Mouse (Mus musculus): Measurements from ENCODE around the gene Enho. TPM values are rescaled to one million over a fixed set of nuclear protein-coding genes. Genes with fewer than 3 reads are reported as not detected.
A peak's percentile ranks its signal among the peaks of the same experiment; 100 is the strongest.
"Not testable (repeated sequence)": the region's sequence is repeated elsewhere in the genome, so short reads cannot be mapped to it uniquely, and the experiment has no call there.

Enho gene
- polyA plus RNA-seq (2015; fragmentation: Nextera tagmentation; extraction: Ambion mirVana): 18.9 and 25.0 TPM in 2 replicates

DNA sequence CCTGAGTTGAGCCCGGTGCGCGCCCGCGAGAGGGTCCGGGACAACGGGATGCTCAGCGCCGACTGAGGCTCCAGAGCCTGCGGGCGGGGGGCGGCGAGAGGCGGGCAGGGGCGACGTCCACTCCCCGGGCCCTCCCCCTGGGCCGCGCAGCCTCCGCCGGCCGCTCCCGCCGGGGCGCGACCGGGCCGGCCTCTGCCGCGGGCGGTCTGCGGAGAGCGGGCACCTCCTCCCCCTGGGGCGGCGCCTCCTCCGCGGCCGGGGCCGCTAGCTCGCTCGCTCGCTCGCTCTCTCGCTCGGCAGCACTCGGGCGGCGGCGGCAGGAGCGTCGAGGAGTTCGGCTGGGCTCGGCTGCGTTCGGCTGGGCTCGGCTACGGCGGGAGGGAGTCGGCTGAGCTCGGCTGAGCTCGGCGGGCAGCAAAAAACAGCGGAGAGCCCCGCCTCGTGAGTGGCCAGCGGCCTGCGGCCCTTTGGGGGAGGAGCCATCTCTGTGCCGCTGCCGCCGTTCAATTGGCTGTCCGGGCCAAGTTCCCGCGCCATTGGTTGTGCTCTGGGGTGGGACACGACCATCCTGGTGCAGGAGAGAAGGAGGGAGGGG lies at the start of gene Enho:
Gene Enho, minus strand, starts transcription at position 412 of the 595 bp plus-strand sequence.
- 7% methylated on average over 52 of the region's 74 CpGs for WGBS
- ATAC-seq: peak; percentile 95
- Histone ChIP-seq H3K9ac (replicated peaks; ENCODE audit: low read depth) (peak within 1 kb of the TSS; percentile 73), H3K27me3 (replicated peaks; ENCODE audit: insufficient read depth, low read length) (no peaks in the 10 kb centered on the region; the same call in 1 of the 2 replicates), H3K9me3 (ENCODE audit: low read length) (no peaks in the 10 kb centered on the region), H3K36me3 (ENCODE audit: insufficient read depth, low read length) (no peaks in the 10 kb centered on the region), H3K4me3 (ENCODE audit: low read depth, low read length) (peak within 1 kb of the TSS; percentile 55), H3K27ac (ENCODE audit: low read length) (peak within 1 kb of the TSS; percentile 64; the same call in 1 of the 2 replicates), H3K4me2 (replicated peaks; ENCODE audit: low read depth, low read length) (peak within 1 kb of the TSS; percentile 90), H3K4me1 (ENCODE audit: insufficient read depth, low read depth, low read length) (no peaks in the 10 kb centered on the region)
- TF ChIP-seq EP300 (IDR thresholded peaks at IDR 0.05) (no peak), CTCF (IDR thresholded peaks at IDR 0.05) (0 out of 2 replicates have a peak, but pooled peaks have one; percentile 1)
- peak; percentile 97 for DNase-seq (ENCODE audit: low spot score)

DNA sequence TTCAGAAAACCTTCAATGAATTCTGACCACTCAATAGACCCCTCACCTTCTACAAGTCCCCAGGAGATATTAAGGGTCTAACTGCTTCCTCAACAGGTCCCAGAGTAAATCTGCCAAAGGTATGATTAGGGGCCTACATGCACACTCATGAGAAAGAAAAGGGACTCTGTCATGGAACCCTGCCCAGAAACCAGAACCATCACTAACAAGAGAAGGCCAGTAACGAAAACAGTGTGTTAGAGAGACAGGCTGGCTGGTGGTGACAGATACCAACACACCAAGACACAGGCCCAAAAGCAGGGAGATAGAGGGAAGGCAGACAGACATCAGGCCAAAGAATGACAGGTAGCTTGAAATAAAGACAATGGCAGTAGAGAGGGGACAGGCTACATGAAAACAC lies 48.4 kb upstream of the Enho start:
- H3K27me3 ChIP-seq (replicated peaks; ENCODE audit: insufficient read depth, low read length); H3K9me3 ChIP-seq (ENCODE audit: low read length); H3K4me3 ChIP-seq (ENCODE audit: low read depth, low read length); ATAC-seq; H3K27ac ChIP-seq (ENCODE audit: low read length); H3K36me3 ChIP-seq (ENCODE audit: insufficient read depth, low read length); H3K4me1 ChIP-seq (ENCODE audit: insufficient read depth, low read depth, low read length); H3K4me2 ChIP-seq (replicated peaks; ENCODE audit: low read depth, low read length); H3K9ac ChIP-seq (replicated peaks; ENCODE audit: low read depth); DNase-seq (ENCODE audit: low spot score): not testable (repeated sequence)
- 42% methylated on average over 1 of the region's 1 CpGs for WGBS

DNA sequence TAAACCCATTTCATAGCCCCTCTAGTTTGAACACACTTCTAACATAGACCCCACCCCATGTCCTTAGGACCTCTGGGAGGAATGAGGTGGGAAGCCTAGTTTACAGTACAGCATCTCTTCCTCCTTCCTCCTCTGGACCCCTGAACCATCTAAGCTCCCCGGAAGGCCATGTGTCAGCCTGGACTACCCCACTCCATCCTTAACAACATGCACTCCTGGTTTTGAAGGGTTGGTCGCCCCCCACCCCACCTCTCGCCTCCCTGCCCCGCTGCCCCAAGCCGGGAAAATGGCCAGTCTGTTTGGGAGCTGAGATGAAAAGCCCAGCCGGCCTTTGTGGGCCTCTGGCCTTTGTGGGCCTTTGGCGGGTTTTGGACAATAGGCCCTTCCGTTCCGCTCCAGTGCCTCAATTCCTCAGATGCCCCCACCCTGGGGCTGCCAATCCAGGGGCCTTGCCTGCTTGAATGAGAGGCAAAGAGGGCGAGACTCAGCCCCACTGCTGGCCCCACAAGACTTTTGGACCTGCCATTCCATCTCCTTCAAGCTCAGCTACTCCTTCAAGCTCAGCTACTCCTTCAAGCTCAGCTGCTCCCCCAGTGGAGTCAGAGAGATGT lies 45.9 kb upstream of the Enho start:
- not testable (repeated sequence) for H3K27me3 ChIP-seq (replicated peaks; ENCODE audit: insufficient read depth, low read length); DNase-seq (ENCODE audit: low spot score)

DNA sequence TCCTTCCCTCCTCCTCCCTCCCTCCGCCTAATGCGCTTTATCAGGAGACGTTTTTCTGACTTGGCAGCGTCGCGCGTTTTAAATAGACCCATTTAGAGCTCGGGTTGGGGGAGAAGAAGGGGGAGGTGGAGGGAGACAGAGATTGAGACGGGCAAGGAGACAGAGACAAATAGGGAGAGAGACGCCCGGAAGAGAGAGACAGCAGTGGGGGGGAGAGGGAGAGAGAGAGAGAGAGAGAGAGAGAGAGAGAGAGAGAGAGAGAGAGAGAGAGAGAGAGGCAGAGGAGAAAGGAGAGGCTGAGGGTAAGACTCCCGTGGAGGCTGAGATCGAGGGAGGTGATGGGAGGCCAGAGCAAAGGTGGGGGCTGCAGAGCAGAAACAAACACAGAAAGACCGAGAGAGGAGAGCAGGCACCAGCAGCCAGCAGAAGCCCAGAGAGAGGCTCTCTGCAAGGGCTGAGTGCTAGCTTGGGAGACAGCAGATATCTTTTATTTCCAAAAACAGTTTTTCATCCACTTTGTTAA lies 44.9 kb upstream of the Enho start:
- not testable (repeated sequence) for H3K4me1 ChIP-seq (ENCODE audit: insufficient read depth, low read depth, low read length); H3K9me3 ChIP-seq (ENCODE audit: low read length); H3K4me2 ChIP-seq (replicated peaks; ENCODE audit: low read depth, low read length); H3K4me3 ChIP-seq (ENCODE audit: low read depth, low read length); H3K36me3 ChIP-seq (ENCODE audit: insufficient read depth, low read length); H3K27me3 ChIP-seq (replicated peaks; ENCODE audit: insufficient read depth, low read length); DNase-seq (ENCODE audit: low spot score); ATAC-seq; H3K27ac ChIP-seq (ENCODE audit: low read length); H3K9ac ChIP-seq (replicated peaks; ENCODE audit: low read depth)
- 8% methylated on average over 6 of the region's 14 CpGs for WGBS

More for the DNA sequence above, 45.9 kb upstream of the Enho start:
- not testable (repeated sequence) for ATAC-seq; H3K4me3 ChIP-seq (ENCODE audit: low read depth, low read length); H3K9me3 ChIP-seq (ENCODE audit: low read length); H3K36me3 ChIP-seq (ENCODE audit: insufficient read depth, low read length); H3K4me1 ChIP-seq (ENCODE audit: insufficient read depth, low read depth, low read length); H3K27ac ChIP-seq (ENCODE audit: low read length); H3K9ac ChIP-seq (replicated peaks; ENCODE audit: low read depth); H3K4me2 ChIP-seq (replicated peaks; ENCODE audit: low read depth, low read length)
- WGBS: 78% methylated on average over 9 of the region's 10 CpGs

DNA sequence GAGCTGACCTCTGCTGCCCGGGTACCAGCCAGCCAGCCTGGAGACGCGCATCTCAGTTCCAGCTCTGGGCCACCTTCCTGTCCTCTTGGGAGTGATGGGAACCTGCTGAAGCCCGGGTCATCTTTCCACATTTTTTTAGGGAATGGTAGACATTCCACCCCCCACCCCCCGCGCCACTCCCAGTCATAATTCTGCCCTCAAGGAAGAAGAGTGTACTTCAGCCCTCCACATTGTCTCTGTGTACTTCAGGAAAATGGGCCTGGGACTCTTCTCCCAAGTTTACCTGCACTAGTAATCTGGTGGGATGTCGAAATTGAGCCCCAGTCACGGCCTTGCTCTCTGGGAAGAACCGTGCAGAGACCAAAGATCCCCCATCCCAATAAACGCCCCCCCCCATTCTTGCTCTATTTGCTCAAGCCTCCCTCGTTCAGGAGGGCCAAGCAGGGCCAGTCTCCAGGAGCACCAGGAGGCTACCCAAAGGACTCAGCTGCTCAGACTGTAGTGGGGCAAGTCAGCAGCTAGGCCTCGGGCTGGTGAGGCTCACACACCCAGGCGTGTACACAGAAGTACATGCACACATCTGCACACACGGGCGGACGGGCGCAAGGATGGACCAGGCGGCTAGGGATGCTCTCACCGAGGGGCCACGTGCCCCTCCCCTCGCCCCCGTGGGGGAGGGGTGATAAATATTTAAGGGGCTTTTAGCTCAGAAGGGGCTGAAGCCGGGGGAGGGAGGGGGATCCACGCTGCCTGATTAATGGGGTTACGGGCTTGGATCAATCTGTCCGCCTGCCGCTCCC lies 44.2 kb upstream of the Enho start:
- H3K27ac ChIP-seq (ENCODE audit: low read length): not testable (repeated sequence)
- 9% methylated on average over 16 of the region's 27 CpGs for WGBS

DNA sequence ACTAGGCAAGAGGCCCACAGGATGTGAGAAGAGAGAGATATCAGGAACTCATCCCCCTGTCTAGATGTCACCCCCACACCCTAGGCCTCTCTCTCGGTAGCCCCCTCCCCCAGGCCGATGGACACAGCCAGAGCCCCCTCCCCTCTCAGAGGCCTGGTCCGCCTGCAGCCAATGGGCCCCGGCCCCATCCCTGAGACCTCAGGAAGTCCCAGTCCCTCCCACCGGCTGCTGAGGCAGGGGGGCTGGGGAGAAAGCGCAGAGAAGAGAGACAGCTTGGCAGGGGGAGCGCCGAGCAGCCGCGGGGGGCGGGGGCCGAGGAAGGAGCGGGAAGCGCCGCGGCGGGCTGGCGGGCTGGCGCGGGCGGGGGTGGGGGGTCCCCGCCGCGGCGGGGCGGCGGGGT lies 43.2 kb upstream of the Enho start:
- not testable (repeated sequence) for H3K4me2 ChIP-seq (replicated peaks; ENCODE audit: low read depth, low read length); DNase-seq (ENCODE audit: low spot score); H3K27me3 ChIP-seq (replicated peaks; ENCODE audit: insufficient read depth, low read length); H3K9me3 ChIP-seq (ENCODE audit: low read length); H3K9ac ChIP-seq (replicated peaks; ENCODE audit: low read depth); H3K27ac ChIP-seq (ENCODE audit: low read length); H3K36me3 ChIP-seq (ENCODE audit: insufficient read depth, low read length); H3K4me1 ChIP-seq (ENCODE audit: insufficient read depth, low read depth, low read length); H3K4me3 ChIP-seq (ENCODE audit: low read depth, low read length)
- peak; percentile 39 for ATAC-seq
- WGBS: 0% methylated on average over 1 of the region's 27 CpGs

More for the DNA sequence above, 44.2 kb upstream of the Enho start:
- not testable (repeated sequence) for H3K9ac ChIP-seq (replicated peaks; ENCODE audit: low read depth); H3K36me3 ChIP-seq (ENCODE audit: insufficient read depth, low read length); H3K9me3 ChIP-seq (ENCODE audit: low read length); ATAC-seq; H3K4me3 ChIP-seq (ENCODE audit: low read depth, low read length); DNase-seq (ENCODE audit: low spot score); H3K27me3 ChIP-seq (replicated peaks; ENCODE audit: insufficient read depth, low read length); H3K4me1 ChIP-seq (ENCODE audit: insufficient read depth, low read depth, low read length); H3K4me2 ChIP-seq (replicated peaks; ENCODE audit: low read depth, low read length)

All from lung, postnatal 0 days (tissue).